Mouse (Mus musculus): Measurements from ENCODE around the gene Olfr172. TPM values are rescaled to one million over a fixed set of nuclear protein-coding genes. Genes with fewer than 3 reads are reported as not detected.

The Olfr172 gene
- total RNA-seq (2023) = not detected

DNA sequence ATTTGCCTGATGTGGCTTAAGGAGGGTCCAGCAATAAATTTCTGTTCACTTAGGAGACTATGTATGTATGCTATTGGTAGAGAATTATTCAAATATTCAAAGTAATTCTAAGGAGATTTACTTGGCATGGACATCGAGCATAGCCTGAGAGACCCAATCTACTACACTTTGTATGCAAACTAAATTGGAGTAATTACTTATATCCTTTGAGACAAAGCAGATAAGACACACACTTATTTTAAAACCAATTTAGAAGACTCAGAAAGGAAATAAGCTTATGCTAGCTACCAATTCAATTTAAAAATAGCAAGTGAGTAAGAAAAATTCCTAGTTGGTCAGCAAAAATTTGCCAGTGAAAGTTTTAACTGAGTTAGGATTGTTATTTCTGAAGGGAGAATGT lies at the start of gene Olfr172:
TSS of gene Olfr172 (minus strand) at position 101 of the 400 bp plus-strand sequence.

DNA sequence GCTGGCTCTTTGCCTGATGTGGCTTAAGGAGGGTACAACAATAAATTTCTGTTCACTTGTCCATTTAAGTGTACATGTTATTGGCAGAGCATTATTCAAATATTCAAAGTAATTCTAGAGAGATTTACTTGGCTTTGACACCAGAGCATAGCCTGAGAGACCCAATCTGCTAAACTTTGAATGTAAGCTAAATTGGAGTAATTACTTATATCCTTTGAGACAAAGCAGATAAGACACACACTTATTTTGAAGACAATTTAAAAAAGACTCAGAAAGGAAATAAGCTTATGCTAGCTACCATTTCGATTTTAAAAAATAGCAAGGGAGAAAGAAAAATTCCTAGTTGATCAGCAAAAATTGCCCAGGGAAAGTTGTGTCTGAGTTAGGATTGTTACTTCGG lies 37.2 kb upstream of the Olfr172 start, which contains the start of gene Olfr173:
TSS of gene Olfr173 (minus strand) at position 101 of the 400 bp plus-strand sequence.

DNA sequence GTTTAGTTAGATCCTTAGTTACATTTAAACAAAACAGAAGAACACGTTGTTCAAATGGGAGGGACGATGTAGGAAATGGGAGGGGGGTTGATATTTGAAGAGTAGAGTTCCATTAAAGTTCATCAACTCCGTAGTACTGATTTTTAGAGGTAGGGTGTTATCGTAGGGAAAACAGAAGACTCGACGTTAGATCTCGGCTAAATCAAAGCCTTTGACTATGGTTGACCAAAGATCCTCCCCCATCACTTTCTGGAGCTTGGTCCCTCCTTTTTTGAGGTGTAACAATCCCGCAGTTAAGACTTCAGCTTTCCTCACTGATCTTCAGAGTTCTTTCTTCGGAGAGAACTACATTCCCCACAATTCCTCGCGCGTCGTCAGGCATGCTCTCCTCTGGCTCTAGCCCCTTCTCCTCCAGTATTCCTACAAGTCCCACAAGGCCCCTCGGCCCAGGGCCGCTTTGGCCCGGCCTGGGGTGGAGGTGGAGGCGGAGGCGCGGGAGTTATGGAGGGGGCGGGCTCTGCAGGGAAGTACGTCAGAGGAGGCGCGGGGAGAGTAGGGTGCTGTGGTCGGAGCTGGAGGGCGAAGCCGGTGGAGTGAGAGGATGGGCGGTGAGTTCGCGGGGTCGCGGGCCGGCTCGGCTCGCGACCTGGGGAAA lies 35.4 kb downstream of the Olfr172 start, which contains the start of gene Cldnd1:
TSS of gene Cldnd1 (plus strand) at position 434 of the 655 bp plus-strand sequence.

DNA sequence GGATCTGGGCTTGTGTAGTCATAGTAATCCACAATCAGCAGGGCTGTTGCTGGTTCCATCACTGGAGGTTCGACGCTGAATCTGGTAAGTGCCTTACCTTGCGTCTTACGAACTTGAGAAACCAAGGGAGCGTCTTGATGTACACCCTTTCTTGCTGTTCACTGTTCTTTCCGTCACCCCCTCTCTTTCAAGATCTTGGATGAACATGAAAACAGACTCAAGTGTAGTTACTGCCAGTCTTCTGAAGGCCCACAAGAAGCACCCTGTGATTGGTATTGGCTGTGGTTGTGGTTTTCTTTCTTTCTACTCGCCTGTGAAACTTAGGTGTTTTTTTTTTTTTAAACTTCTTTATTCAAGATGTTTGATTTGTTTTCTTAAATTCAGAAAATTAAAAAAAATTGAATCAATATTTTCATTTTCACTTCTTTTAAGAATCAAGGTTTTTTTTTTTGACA lies 44.3 kb downstream of the Olfr172 start, which contains the start of gene Gpr15:
TSS of gene Gpr15 (minus strand) at position 405 of the 455 bp plus-strand sequence.

Other genes with a start within 250 kb of the Olfr172 start
- 35.7 TPM for gene St3gal6, start 238.9 kb downstream of the Olfr172 start, total RNA-seq (2023)
- gene Gm813, start 146.2 kb downstream of the Olfr172 start, total RNA-seq (2023) = not detected
- gene E330017A01Rik, start 124.4 kb downstream of the Olfr172 start, total RNA-seq (2023) = not detected
- 12.8 TPM for gene Cpox, start 92.9 kb downstream of the Olfr172 start, total RNA-seq (2023)
- not detected for gene Gpr15, start 44.1 kb downstream of the Olfr172 start, total RNA-seq (2023)
- gene Cldnd1, start 35.3 kb downstream of the Olfr172 start, total RNA-seq (2023) = 44.7 TPM
- not detected for gene Olfr173, start 37.1 kb upstream of the Olfr172 start, total RNA-seq (2023)
- not detected for gene Olfr175-ps1, start 63.6 kb upstream of the Olfr172 start, total RNA-seq (2023)
- not detected for gene Olfr177, start 111.6 kb upstream of the Olfr172 start, total RNA-seq (2023)
- not detected for gene Olfr178, start 128.9 kb upstream of the Olfr172 start, total RNA-seq (2023)
- not detected for gene Olfr181, start 165.6 kb upstream of the Olfr172 start, total RNA-seq (2023)
- gene Olfr180, start 166.2 kb upstream of the Olfr172 start, total RNA-seq (2023) = not detected
- not detected for gene Olfr183, start 232.2 kb upstream of the Olfr172 start, total RNA-seq (2023)